Mouse (Mus musculus): ENCODE results near the gene 4922502D21Rik. TPM values are rescaled to one million over a fixed set of nuclear protein-coding genes. Genes with fewer than 3 reads are reported as not detected.

Gene 4922502D21Rik
- not detected in 2 replicates for polyA plus RNA-seq (2015; fragmentation: Nextera tagmentation; extraction: Ambion mirVana)

DNA sequence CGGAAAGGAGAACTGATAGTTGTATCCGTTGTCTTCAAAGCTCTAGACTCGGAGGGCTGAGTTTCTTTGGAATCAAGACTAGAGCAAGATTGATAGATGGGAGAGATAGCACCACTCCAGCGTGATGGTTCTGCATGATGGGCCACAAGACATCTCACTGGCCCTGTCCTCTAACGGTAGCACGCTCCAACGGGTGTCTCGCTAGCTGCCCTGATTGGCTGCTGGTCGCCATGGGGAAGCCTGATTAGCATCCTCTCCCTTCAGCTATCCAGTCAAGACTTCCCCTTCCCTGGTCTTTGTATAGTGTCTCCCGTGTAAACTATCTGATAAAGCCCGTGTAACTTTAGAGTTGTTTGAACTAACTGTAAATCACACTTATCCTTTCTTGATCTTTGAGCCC, at the start of gene 4922502D21Rik:
Gene 4922502D21Rik, minus strand, starts transcription at position 187 of the 400 bp plus-strand sequence.
- no peak for ATAC-seq (ENCODE audit: insufficient read depth, low FRiP score)
- H3K4me3 ChIP-seq (replicated peaks; ENCODE audit: low read length): no peak within 1 kb of the TSS
- H3K4me2 ChIP-seq (ENCODE audit: low read depth, low read length): no peak within 1 kb of the TSS
- H3K4me1 ChIP-seq (ENCODE audit: control insufficient read depth, insufficient read depth, low read length): no peaks in the 10 kb centered on the region
- no peak within 1 kb of the TSS for H3K27ac ChIP-seq (ENCODE audit: low read length)
- H3K36me3 ChIP-seq (ENCODE audit: control insufficient read depth, insufficient read depth, low read length): no peaks in the 10 kb centered on the region
- H3K9me3 ChIP-seq (replicated peaks; ENCODE audit: control insufficient read depth, low read length): no peaks in the 10 kb centered on the region
- H3K27me3 ChIP-seq (ENCODE audit: control insufficient read depth, insufficient read depth, low read length): no peaks in the 10 kb centered on the region
- no peak within 1 kb of the TSS for H3K9ac ChIP-seq (ENCODE audit: low read length)
- WGBS: 55% methylated on average over 11 of the region's 11 CpGs

DNA sequence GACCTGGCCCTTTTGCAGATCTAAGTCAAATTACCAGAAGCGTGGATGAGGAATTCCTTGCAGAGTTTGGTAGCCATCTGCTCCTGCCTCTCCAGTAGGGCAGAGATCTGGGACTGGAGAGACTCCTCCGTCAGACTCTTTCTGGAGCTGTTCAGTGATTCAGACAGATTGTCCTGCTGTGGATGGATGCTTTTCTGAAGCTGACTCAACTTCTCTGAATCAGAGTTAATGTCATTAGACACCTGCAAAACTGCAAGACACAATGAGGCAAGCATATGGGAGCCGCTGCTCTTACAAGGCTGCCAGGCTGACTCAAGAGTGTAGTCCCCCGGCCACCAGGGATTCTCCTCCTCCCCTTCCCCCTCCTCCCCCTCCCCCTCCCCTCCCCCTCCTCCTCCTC, 48.9 kb upstream of the 4922502D21Rik start:
- WGBS: 62% methylated on average over 4 of the region's 4 CpGs
- no peaks in the 10 kb centered on the region for H3K36me3 ChIP-seq (ENCODE audit: control insufficient read depth, insufficient read depth, low read length)

DNA sequence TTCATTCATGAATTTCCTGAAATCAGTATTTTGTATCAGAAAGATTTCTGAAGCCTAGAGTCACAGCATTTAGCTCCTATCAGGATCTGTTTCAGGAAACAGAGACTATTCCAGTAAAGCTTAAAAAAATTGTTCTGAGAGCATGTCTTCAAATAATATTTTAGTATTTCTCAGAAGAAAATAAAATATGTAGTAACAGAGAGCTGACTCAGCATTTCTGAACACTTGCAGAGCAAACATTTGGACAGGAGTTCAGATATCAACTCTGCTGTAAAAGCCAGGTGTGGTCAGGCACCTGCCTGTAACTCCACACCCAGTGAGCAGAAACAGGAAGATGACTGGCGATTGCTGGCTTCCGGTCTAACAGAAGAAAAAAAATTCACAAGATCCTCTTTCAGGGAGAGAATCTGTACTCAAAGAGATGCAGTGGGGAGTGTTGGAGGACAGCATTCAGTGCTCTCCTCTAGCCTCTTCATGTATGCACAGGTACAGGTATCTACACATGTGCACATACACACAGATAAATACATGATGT, 43.4 kb upstream of the 4922502D21Rik start:
- no peaks in the 10 kb centered on the region for H3K4me1 ChIP-seq (ENCODE audit: control insufficient read depth, insufficient read depth, low read length)
- no peak overlapping the region for H3K4me3 ChIP-seq (replicated peaks; ENCODE audit: low read length)
- no peak overlapping the region for H3K9ac ChIP-seq (ENCODE audit: low read length)
- H3K4me2 ChIP-seq (ENCODE audit: low read depth, low read length): no peak overlapping the region
- H3K27ac ChIP-seq (ENCODE audit: low read length): no peak overlapping the region
- no peaks in the 10 kb centered on the region for H3K36me3 ChIP-seq (ENCODE audit: control insufficient read depth, insufficient read depth, low read length)
- WGBS: 43% methylated on average over 2 of the region's 2 CpGs
- no peak for ATAC-seq (ENCODE audit: insufficient read depth, low FRiP score)
- H3K9me3 ChIP-seq (replicated peaks; ENCODE audit: control insufficient read depth, low read length): no peaks in the 10 kb centered on the region
- no peaks in the 10 kb centered on the region for H3K27me3 ChIP-seq (ENCODE audit: control insufficient read depth, insufficient read depth, low read length)

More for the DNA sequence above, 48.9 kb upstream of the 4922502D21Rik start:
- Histone ChIP-seq H3K9me3 (replicated peaks; ENCODE audit: control insufficient read depth, low read length) (no peaks in the 10 kb centered on the region), H3K9ac (ENCODE audit: low read length) (no peak overlapping the region), H3K4me1 (ENCODE audit: control insufficient read depth, insufficient read depth, low read length) (no peaks in the 10 kb centered on the region), H3K4me2 (ENCODE audit: low read depth, low read length) (no peak overlapping the region), H3K27me3 (ENCODE audit: control insufficient read depth, insufficient read depth, low read length) (no peaks in the 10 kb centered on the region), H3K4me3 (replicated peaks; ENCODE audit: low read length) (no peak overlapping the region), H3K27ac (ENCODE audit: low read length) (no peak overlapping the region)
- no peak for ATAC-seq (ENCODE audit: insufficient read depth, low FRiP score)

DNA sequence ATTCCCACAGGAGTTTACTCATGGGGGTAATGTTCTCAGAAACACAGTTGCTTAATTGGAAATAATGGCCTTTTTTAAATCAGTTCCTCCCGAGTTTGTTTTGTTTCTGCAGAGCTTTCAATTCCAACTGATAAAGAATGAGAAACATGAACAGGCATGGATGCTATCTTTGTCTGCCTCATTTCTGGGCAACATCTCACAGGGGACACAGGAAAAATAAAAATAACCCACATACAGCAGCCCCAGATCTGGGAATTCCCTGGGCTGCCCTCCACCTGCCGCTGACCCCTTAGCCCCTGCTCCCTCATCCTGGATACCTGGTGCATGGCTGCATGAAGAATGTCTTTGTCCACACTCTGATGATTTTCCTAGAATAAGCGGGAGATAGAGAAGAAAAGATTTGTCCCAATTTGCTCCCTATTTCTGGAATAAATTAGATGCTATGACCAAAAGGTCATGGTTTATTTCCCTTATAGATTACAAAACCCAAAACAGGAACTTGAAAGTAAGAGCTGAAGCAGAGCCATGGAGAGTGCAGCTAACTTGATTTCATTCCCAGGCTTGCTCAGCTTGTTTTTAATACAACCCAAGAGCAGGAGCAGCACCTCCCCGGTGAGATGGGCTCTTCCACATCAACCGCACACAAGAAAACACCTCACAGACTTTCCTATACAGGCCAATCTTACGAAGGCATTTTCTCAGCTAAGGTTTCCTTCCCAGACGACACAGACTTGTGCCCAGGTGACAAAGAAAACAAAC, 38.0 kb upstream of the 4922502D21Rik start:
- no peak for ATAC-seq (ENCODE audit: insufficient read depth, low FRiP score)
- 64% methylated on average over 7 of the region's 7 CpGs for WGBS

DNA sequence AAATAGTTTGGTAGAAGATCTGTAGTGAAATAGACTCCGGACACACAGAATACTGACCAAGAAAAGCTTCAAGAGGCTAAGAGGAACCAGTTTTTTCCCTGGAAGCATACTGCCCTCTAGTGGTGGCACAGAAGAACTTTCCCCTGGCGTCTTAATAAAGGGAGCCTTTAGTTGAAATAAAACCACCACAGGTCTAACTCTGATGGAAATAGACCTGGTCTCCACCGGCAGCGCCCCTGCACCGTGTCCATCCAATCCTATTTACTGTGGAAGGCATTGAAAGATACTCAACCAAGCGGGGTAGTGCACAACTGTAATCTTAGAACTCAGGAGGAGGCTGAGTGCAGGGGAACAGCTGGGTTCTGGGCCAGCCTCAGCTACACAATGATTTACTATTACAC, 34.4 kb upstream of the 4922502D21Rik start:
- WGBS: 16% methylated on average over 6 of the region's 6 CpGs
- H3K9ac ChIP-seq (ENCODE audit: low read length): no peak overlapping the region
- no peak for ATAC-seq (ENCODE audit: insufficient read depth, low FRiP score)
- H3K4me2 ChIP-seq (ENCODE audit: low read depth, low read length): no peak overlapping the region
- no peaks in the 10 kb centered on the region for H3K27me3 ChIP-seq (ENCODE audit: control insufficient read depth, insufficient read depth, low read length)
- no peak overlapping the region for H3K27ac ChIP-seq (ENCODE audit: low read length)
- no peak overlapping the region for H3K4me3 ChIP-seq (replicated peaks; ENCODE audit: low read length)
- no peaks in the 10 kb centered on the region for H3K4me1 ChIP-seq (ENCODE audit: control insufficient read depth, insufficient read depth, low read length)
- no peaks in the 10 kb centered on the region for H3K36me3 ChIP-seq (ENCODE audit: control insufficient read depth, insufficient read depth, low read length)
- H3K9me3 ChIP-seq (replicated peaks; ENCODE audit: control insufficient read depth, low read length): no peaks in the 10 kb centered on the region

More for the DNA sequence above, 38.0 kb upstream of the 4922502D21Rik start:
- Histone ChIP-seq H3K4me2 (ENCODE audit: low read depth, low read length) (no peak overlapping the region), H3K9me3 (replicated peaks; ENCODE audit: control insufficient read depth, low read length) (no peaks in the 10 kb centered on the region), H3K4me3 (replicated peaks; ENCODE audit: low read length) (no peak overlapping the region), H3K27ac (ENCODE audit: low read length) (no peak overlapping the region), H3K4me1 (ENCODE audit: control insufficient read depth, insufficient read depth, low read length) (no peaks in the 10 kb centered on the region), H3K9ac (ENCODE audit: low read length) (no peak overlapping the region), H3K27me3 (ENCODE audit: control insufficient read depth, insufficient read depth, low read length) (no peaks in the 10 kb centered on the region), H3K36me3 (ENCODE audit: control insufficient read depth, insufficient read depth, low read length) (no peaks in the 10 kb centered on the region)

DNA sequence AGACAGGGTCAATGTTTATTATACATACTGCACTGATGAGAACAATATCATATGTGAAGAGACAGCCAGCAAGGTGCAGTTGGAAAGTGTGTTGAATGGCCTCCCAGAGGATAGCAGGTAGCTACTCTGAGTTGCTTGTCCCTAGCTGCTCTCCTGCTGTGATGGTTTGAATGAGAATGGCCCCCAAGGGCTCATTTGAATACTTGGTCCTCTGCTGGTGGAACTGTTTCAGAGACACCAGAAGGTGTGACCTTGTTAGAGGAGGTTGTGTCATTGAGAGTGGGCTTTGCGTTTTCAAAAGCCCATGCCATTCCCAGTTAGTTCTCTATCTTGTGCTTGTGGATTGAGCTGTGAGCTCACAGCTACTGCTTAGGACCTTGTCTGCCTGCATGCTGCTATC, 32.3 kb upstream of the 4922502D21Rik start:
- WGBS: 19% methylated on average over 1 of the region's 1 CpGs
- no peak overlapping the region for H3K4me3 ChIP-seq (replicated peaks; ENCODE audit: low read length)
- H3K4me1 ChIP-seq (ENCODE audit: control insufficient read depth, insufficient read depth, low read length): no peaks in the 10 kb centered on the region
- H3K4me2 ChIP-seq (ENCODE audit: low read depth, low read length): no peak overlapping the region
- no peak overlapping the region for H3K9ac ChIP-seq (ENCODE audit: low read length)
- no peak for ATAC-seq (ENCODE audit: insufficient read depth, low FRiP score)
- no peaks in the 10 kb centered on the region for H3K27me3 ChIP-seq (ENCODE audit: control insufficient read depth, insufficient read depth, low read length)
- no peak overlapping the region for H3K27ac ChIP-seq (ENCODE audit: low read length)
- H3K36me3 ChIP-seq (ENCODE audit: control insufficient read depth, insufficient read depth, low read length): no peaks in the 10 kb centered on the region
- no peaks in the 10 kb centered on the region for H3K9me3 ChIP-seq (replicated peaks; ENCODE audit: control insufficient read depth, low read length)

GRCm38 (mm10) chr6:129359515-129359914, 27.9 kb upstream of the 4922502D21Rik start:
- Histone ChIP-seq H3K27me3 (ENCODE audit: control insufficient read depth, insufficient read depth, low read length) (no peaks in the 10 kb centered on the region), H3K9ac (ENCODE audit: low read length) (no peak overlapping the region), H3K9me3 (replicated peaks; ENCODE audit: control insufficient read depth, low read length) (no peaks in the 10 kb centered on the region), H3K4me3 (replicated peaks; ENCODE audit: low read length) (no peak overlapping the region), H3K4me2 (ENCODE audit: low read depth, low read length) (no peak overlapping the region), H3K4me1 (ENCODE audit: control insufficient read depth, insufficient read depth, low read length) (no peaks in the 10 kb centered on the region), H3K36me3 (ENCODE audit: control insufficient read depth, insufficient read depth, low read length) (no peaks in the 10 kb centered on the region), H3K27ac (ENCODE audit: low read length) (no peak overlapping the region)
- WGBS: 90% methylated on average over 2 of the region's 2 CpGs
- no peak for ATAC-seq (ENCODE audit: insufficient read depth, low FRiP score)

- Histone ChIP-seq H3K36me3 (ENCODE audit: control insufficient read depth, insufficient read depth, low read length) (no peaks in the 10 kb centered on the region), H3K4me2 (ENCODE audit: low read depth, low read length) (no peak overlapping the region)
- ATAC-seq (ENCODE audit: insufficient read depth, low FRiP score): no peak
Measured at GRCm38 (mm10) chr6:129356430-129356829, 24.8 kb upstream of the 4922502D21Rik start.

GRCm38 (mm10) chr6:129355774-129356173, 24.2 kb upstream of the 4922502D21Rik start:
- Histone ChIP-seq H3K4me2 (ENCODE audit: low read depth, low read length) (no peak overlapping the region), H3K4me1 (ENCODE audit: control insufficient read depth, insufficient read depth, low read length) (no peaks in the 10 kb centered on the region), H3K27me3 (ENCODE audit: control insufficient read depth, insufficient read depth, low read length) (no peaks in the 10 kb centered on the region), H3K9ac (ENCODE audit: low read length) (no peak overlapping the region), H3K27ac (ENCODE audit: low read length) (no peak overlapping the region), H3K4me3 (replicated peaks; ENCODE audit: low read length) (no peak overlapping the region), H3K36me3 (ENCODE audit: control insufficient read depth, insufficient read depth, low read length) (no peaks in the 10 kb centered on the region), H3K9me3 (replicated peaks; ENCODE audit: control insufficient read depth, low read length) (no peaks in the 10 kb centered on the region)
- 95% methylated on average over 2 of the region's 2 CpGs for WGBS
- no peak for ATAC-seq (ENCODE audit: insufficient read depth, low FRiP score)

More at GRCm38 (mm10) chr6:129356430-129356829, 24.8 kb upstream of the 4922502D21Rik start:
- Histone ChIP-seq H3K27me3 (ENCODE audit: control insufficient read depth, insufficient read depth, low read length) (no peaks in the 10 kb centered on the region), H3K4me1 (ENCODE audit: control insufficient read depth, insufficient read depth, low read length) (no peaks in the 10 kb centered on the region), H3K9me3 (replicated peaks; ENCODE audit: control insufficient read depth, low read length) (no peaks in the 10 kb centered on the region), H3K9ac (ENCODE audit: low read length) (no peak overlapping the region), H3K27ac (ENCODE audit: low read length) (no peak overlapping the region), H3K4me3 (replicated peaks; ENCODE audit: low read length) (no peak overlapping the region)
